Mouse (Mus musculus): ENCODE measurements around the gene Bloc1s5. TPM values are rescaled to one million over a fixed set of nuclear protein-coding genes. Genes with fewer than 3 reads are reported as not detected.
"Not testable (repeated sequence)": the region's sequence is repeated elsewhere in the genome, so short reads cannot be mapped to it uniquely, and the experiment has no call there.

Bloc1s5 gene
- 20.5 and 20.8 TPM in 2 replicates for polyA plus RNA-seq (2015; fragmentation: Nextera tagmentation; extraction: Ambion mirVana)

DNA sequence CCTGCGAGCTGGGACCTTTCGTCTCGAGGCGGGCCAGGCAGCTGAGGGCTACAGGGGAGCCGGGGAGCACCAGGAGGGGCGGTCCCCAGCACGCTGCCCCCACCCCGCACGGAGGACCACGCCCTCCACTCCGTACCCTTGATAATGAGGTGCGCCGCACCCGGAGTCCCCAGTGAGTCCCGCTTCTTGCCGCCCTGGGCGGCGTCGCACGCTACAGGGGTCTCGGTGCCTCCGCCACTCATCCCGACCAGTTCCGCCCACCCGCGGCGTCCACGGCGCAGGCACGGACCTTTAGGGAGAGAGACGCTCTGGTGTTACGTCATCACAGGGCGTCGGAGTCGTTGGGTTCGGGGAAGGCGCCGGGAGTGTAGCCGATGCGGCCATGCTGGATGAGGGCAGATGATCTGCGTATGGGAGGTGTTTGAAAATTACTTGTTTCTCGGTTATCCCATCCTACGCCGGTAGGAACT lies at the start of gene Bloc1s5:
Bloc1s5 (minus strand) TSS at position 310 of the 470 bp plus-strand sequence.
- Histone ChIP-seq H3K27ac (replicated peaks) (peak within 1 kb of the TSS; percentile 81), H3K36me3 (no peaks in the 10 kb centered on the region), H3K4me2 (peak within 1 kb of the TSS; percentile 60), H3K4me3 (peak within 1 kb of the TSS; percentile 78), H3K27me3 (no peaks in the 10 kb centered on the region), H3K4me1 (replicated peaks) (peaks cover 10% of the 10 kb centered on the region), H3K9ac (peak within 1 kb of the TSS; percentile 77), H3K9me3 (no peaks in the 10 kb centered on the region)
- ATAC-seq (ENCODE audit: low FRiP score, low read depth): peak; percentile 95
- WGBS: under 1% methylated on average over 44 of the region's 44 CpGs

DNA sequence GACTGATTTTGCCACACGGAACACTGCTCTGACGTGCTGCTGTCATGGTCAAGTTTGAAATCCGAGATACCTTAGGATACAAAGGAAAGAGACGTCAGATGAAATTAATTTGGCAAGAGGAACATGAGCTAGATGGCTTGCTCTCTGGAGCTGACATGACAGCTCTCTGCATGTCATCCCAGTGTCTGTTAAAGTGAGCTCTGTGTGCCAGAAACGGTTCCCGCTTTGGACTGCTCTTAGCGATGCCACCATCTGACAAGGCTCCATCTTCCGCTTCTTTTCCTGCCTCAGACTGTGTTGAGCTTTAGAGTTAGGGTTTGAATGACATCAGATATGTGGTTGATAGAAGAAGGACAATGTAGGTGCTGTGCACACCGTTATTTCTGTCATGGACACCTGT lies 37.4 kb upstream of the Bloc1s5 start:
- no peak for ATAC-seq (ENCODE audit: low FRiP score, low read depth)
- Histone ChIP-seq H3K27ac (replicated peaks) (no peak overlapping the region), H3K4me1 (replicated peaks) (no peaks in the 10 kb centered on the region), H3K9ac (no peak overlapping the region), H3K27me3 (no peaks in the 10 kb centered on the region), H3K36me3 (no peaks in the 10 kb centered on the region), H3K4me3 (no peak overlapping the region), H3K4me2 (no peak overlapping the region), H3K9me3 (no peaks in the 10 kb centered on the region)
- WGBS: 70% methylated on average over 9 of the region's 9 CpGs

DNA sequence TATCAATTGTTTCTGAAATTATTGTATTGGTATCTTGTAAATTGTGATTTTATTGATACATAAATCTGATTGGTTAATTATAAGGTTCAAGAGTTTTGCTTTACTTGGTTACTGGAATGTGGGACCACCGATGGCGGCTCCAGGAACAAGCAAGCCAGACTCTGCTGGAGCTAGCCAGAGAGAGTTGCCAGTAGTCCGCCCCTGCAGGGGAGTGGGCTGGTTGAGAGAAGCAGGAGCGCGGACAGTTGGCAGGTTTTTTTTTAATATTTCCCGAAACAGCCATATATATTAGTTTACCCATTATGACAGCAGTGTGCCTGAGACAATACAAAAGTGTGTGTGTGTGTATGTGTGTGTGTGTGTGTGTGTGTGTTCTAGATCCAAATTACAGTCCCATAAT lies 36.5 kb upstream of the Bloc1s5 start:
- H3K27ac ChIP-seq (replicated peaks); H3K36me3 ChIP-seq; H3K9me3 ChIP-seq; H3K27me3 ChIP-seq; ATAC-seq (ENCODE audit: low FRiP score, low read depth); H3K4me2 ChIP-seq; H3K4me1 ChIP-seq (replicated peaks); H3K4me3 ChIP-seq; H3K9ac ChIP-seq: not testable (repeated sequence)
- WGBS: 82% methylated on average over 6 of the region's 6 CpGs

DNA sequence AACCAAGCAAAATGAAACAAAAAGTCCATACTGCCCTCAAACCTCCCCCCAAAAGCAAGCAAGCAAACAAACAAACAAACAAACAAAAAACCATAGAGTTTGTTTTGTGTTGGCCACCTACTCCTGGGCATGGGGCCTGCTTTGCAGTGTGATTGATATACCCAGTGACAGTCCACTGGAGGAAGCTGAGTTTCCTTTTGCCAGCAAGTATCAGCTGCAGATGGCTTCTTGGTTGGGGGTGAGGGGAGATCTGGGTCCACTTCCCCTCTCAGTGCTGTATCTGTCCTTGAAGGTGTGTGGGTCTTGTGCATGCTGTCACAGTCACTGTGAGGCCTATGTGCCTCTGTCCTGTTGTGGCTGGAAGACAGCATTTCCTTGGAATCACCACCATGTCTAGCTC lies 35.1 kb upstream of the Bloc1s5 start:
- no peak overlapping the region for H3K27ac ChIP-seq (replicated peaks)
- H3K9ac ChIP-seq: no peak overlapping the region
- no peak for ATAC-seq (ENCODE audit: low FRiP score, low read depth)
- no peaks in the 10 kb centered on the region for H3K4me1 ChIP-seq (replicated peaks)
- H3K9me3 ChIP-seq: no peaks in the 10 kb centered on the region
- no peak overlapping the region for H3K4me2 ChIP-seq
- H3K27me3 ChIP-seq: no peaks in the 10 kb centered on the region
- no peaks in the 10 kb centered on the region for H3K36me3 ChIP-seq
- H3K4me3 ChIP-seq: no peak overlapping the region

DNA sequence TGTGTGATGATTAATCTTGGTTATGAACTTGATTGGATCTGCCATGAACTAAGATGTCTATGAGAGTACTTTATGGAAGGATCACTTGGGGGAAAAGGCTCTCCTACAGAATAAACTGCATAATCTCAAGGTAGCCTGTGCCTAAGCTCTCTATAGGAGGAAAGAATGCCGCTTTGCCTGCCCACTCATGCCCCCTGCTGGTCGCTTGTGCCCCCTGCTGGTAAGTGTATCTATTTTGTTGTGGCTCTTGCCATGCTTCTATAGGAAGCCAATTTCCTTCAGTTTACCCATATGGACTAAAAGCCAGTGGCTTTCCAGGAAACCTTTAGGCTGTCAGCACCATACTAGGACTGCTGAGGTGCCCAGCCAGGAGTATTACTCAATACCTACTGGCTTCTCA lies 33.6 kb upstream of the Bloc1s5 start:
- H3K27ac ChIP-seq (replicated peaks): no peak overlapping the region
- no peaks in the 10 kb centered on the region for H3K27me3 ChIP-seq
- no peak overlapping the region for H3K4me3 ChIP-seq
- H3K36me3 ChIP-seq: no peaks in the 10 kb centered on the region
- no peak overlapping the region for H3K4me2 ChIP-seq
- no peaks in the 10 kb centered on the region for H3K4me1 ChIP-seq (replicated peaks)
- H3K9ac ChIP-seq: no peak overlapping the region
- 19% methylated on average over 2 of the region's 2 CpGs for WGBS
- ATAC-seq (ENCODE audit: low FRiP score, low read depth): no peak
- H3K9me3 ChIP-seq: no peaks in the 10 kb centered on the region

DNA sequence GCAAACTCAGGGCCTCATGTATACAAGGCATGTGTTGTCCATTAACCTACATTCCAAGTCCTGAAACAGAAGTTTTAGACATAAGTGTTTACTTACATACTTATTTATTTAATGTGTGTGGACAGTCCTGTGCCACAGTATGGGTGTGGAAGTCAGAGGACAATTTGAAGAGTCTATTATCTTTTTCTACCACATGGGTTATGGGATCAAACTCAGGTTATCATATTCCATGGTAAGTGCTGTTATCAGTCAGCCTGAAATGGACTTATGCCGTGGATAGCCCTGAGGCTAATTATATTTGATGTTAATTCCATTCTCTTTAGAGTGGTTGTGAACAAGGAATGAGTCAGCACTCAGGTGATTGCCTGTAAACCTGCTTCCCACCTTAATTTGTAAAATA lies 29.8 kb upstream of the Bloc1s5 start:
- ATAC-seq (ENCODE audit: low FRiP score, low read depth): no peak
- Histone ChIP-seq H3K27me3 (no peaks in the 10 kb centered on the region), H3K9ac (no peak overlapping the region), H3K36me3 (no peaks in the 10 kb centered on the region), H3K27ac (replicated peaks) (no peak overlapping the region), H3K9me3 (no peaks in the 10 kb centered on the region), H3K4me1 (replicated peaks) (no peaks in the 10 kb centered on the region), H3K4me3 (no peak overlapping the region), H3K4me2 (no peak overlapping the region)
- WGBS: 59% methylated on average over 1 of the region's 1 CpGs

DNA sequence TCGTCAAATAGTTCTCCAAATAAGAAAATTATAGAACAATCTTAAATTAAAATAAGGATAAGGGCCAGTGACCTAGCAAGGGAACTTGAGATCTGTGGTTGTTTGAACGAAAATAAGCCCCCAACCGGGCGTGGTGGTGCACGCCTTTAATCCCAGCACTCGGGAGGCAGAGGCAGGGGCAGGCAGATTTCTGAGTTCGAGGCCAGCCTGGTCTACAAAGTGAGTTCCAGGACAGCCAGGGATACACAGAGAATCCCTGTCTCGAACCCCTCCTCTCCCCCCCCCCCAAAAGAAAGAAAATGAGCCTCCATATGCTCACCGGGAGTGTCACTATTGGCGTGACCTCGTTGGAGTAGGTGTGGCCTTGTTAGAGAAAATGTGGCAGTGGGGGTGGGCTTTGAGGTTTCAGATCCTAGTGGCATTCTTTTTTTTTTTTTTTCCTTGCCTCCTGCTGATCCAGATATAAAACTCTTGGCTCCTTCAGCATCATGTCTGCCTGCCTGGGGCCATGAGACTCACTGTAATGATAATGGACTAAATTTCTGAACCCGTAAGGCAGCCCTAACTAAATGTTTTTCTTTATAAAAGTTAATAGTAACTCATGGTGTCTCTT lies 24.7 kb upstream of the Bloc1s5 start:
- H3K4me2 ChIP-seq: no peak overlapping the region
- no peak overlapping the region for H3K27ac ChIP-seq (replicated peaks)
- H3K4me1 ChIP-seq (replicated peaks): peaks cover 13% of the 10 kb centered on the region
- no peaks in the 10 kb centered on the region for H3K27me3 ChIP-seq
- H3K9me3 ChIP-seq: no peaks in the 10 kb centered on the region
- WGBS: 88% methylated on average over 12 of the region's 12 CpGs
- ATAC-seq (ENCODE audit: low FRiP score, low read depth): no peak
- H3K9ac ChIP-seq: no peak overlapping the region
- H3K4me3 ChIP-seq: no peak overlapping the region
- H3K36me3 ChIP-seq: peaks cover 13% of the 10 kb centered on the region

DNA sequence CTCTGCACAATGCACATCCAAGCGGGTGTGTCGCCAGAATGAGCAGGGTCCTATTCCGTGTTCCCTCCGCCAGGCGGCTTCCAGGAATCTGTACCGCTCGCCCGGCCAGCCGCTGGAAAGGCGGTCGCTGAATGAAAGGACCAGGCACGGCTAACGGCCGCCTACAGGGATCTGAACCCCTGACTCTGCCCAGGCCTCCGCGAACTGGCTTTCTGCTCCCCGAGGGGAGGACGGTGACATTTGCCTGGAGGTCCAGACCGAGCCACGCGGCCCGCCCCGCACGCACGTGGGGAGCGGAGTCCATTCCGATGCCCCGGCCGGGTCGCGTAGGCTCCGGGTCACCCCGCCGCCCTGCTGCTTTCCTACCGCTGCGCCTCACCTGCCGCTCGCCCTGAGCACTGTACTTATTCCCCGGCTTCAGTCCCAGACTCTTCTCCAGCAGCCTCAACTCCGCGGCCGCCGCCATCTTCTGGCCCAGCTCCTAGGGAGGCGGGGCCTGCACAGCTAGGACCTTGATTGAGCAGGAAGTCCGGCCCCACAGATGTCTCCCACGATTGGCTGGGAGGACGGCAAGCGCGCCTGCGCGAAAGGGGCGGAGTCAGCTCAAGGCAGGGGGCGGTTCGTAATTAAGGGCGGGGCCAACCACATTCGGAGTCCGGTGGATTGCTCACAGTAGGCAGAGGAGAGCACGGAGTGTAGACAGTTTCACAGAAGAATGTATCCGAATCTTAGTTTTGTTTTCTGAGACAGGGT lies 23.8 kb upstream of the Bloc1s5 start, which contains the start of gene Eef1e1:
Eef1e1 (minus strand) TSS at position 531 of the 753 bp plus-strand sequence.
- Histone ChIP-seq H3K27ac (replicated peaks) (peak within 1 kb of the TSS; percentile 86), H3K27me3 (no peaks in the 10 kb centered on the region), H3K36me3 (peaks cover 23% of the 10 kb centered on the region), H3K9me3 (no peaks in the 10 kb centered on the region), H3K9ac (peak within 1 kb of the TSS; percentile 76), H3K4me2 (peak within 1 kb of the TSS; percentile 66), H3K4me1 (replicated peaks) (peaks cover 13% of the 10 kb centered on the region), H3K4me3 (peak within 1 kb of the TSS; percentile 90)
- peak; percentile 99 for ATAC-seq (ENCODE audit: low FRiP score, low read depth)
- under 1% methylated on average over 57 of the region's 59 CpGs for WGBS

DNA sequence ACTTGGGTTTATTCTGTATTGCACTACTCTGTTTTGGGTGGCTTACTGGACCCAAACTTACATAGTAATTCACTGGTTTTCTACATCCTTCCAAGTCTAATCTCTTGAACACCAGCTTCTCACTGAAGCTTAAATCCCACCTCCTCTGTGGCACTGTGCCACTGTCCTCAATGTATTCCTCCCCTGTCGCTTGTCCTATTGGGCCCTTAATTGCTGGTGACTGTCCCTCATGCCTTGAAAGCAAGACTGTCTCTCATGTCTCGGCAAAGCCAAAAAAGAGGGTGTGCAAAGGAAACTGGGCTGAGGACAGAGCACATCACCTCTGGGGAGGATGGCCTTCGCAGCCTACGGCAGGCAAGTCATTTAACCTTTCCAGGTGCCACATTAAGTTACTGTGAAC lies 23.0 kb upstream of the Bloc1s5 start:
- peak overlapping the region; percentile 66 for H3K4me2 ChIP-seq
- peak overlapping the region; percentile 90 for H3K4me3 ChIP-seq
- no peaks in the 10 kb centered on the region for H3K27me3 ChIP-seq
- H3K36me3 ChIP-seq: peaks cover 30% of the 10 kb centered on the region
- ATAC-seq (ENCODE audit: low FRiP score, low read depth): no peak
- peaks cover 13% of the 10 kb centered on the region for H3K4me1 ChIP-seq (replicated peaks)
- 21% methylated on average over 4 of the region's 4 CpGs for WGBS
- H3K27ac ChIP-seq (replicated peaks): peak overlapping the region; percentile 86; the same call in 1 of the 2 replicates
- no peaks in the 10 kb centered on the region for H3K9me3 ChIP-seq
- peak overlapping the region; percentile 76 for H3K9ac ChIP-seq

DNA sequence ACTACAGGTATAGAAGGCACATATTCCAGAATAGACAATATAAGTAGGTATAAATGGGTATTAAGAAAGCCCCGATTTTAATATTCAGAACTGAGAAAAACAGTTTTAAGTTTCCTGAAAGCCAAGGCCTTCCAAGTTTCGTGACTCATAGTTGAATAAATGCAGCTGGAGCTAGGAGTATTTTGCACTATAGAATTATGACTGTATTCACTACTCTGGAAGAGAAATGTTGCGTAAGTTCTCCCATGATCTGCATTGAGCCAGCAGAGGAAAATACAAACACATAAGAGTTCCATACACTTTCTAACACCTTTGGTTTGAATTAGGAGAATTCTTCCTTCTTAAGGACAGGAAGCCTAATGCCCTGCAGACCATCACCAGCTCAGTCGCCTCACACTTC lies 15.4 kb upstream of the Bloc1s5 start:
- no peaks in the 10 kb centered on the region for H3K27me3 ChIP-seq
- no peak overlapping the region for H3K4me3 ChIP-seq
- WGBS: 97% methylated on average over 4 of the region's 4 CpGs
- no peak overlapping the region for H3K4me2 ChIP-seq
- ATAC-seq (ENCODE audit: low FRiP score, low read depth): no peak
- H3K9ac ChIP-seq: no peak overlapping the region
- no peak overlapping the region for H3K27ac ChIP-seq (replicated peaks)
- H3K36me3 ChIP-seq: peaks cover 82% of the 10 kb centered on the region
- no peaks in the 10 kb centered on the region for H3K9me3 ChIP-seq
- H3K4me1 ChIP-seq (replicated peaks): no peaks in the 10 kb centered on the region

DNA sequence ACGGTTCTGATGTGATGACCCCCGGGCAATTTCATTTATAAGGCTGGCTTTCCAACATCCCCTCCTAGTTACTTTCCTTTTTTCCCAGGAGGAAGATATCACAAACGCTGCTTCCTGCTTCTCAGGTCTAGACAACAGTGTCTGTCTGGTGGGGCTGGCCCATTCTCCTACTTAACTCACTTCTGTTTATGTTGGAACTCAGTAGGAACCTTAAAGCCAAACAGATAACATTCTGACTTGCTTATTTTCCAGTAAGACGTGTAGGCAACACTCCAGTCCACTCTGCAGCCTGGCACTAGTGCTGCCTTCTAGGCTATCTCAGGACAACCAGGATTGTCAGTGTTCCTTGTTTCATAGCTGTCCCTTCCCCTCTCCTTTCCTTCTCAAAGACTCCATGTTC lies 14.2 kb upstream of the Bloc1s5 start:
- Histone ChIP-seq H3K4me2 (no peak overlapping the region), H3K4me1 (replicated peaks) (no peaks in the 10 kb centered on the region), H3K27me3 (no peaks in the 10 kb centered on the region), H3K4me3 (no peak overlapping the region), H3K9me3 (no peaks in the 10 kb centered on the region), H3K36me3 (peaks cover 82% of the 10 kb centered on the region), H3K27ac (replicated peaks) (no peak overlapping the region), H3K9ac (no peak overlapping the region)
- 87% methylated on average over 4 of the region's 4 CpGs for WGBS
- ATAC-seq (ENCODE audit: low FRiP score, low read depth): no peak

DNA sequence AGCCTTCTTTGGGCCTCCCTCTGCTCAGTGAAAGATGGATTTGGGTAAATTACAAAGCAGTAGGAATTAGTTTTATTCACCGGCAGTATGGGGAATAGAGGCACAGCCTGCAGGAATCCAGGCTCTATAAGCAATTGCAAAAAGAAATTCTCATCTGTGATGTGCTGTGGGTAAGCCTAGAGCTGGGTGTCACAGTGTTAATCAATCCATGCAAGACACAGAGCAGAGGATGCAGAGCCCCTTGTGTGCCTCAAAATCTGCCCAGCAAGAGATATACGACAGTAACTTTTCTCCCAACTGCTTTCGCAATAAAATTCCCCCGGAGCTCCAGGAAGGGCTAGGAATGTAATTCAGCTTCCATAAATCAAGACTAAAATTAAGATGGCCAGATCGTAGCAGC lies 6.5 kb upstream of the Bloc1s5 start:
- no peak overlapping the region for H3K9ac ChIP-seq
- peaks cover 30% of the 10 kb centered on the region for H3K36me3 ChIP-seq
- no peak overlapping the region for H3K4me3 ChIP-seq
- no peak overlapping the region for H3K27ac ChIP-seq (replicated peaks)
- ATAC-seq (ENCODE audit: low FRiP score, low read depth): no peak
- H3K4me1 ChIP-seq (replicated peaks): no peaks in the 10 kb centered on the region
- H3K9me3 ChIP-seq: no peaks in the 10 kb centered on the region
- H3K27me3 ChIP-seq: no peaks in the 10 kb centered on the region
- 84% methylated on average over 5 of the region's 5 CpGs for WGBS
- H3K4me2 ChIP-seq: no peak overlapping the region

Data from hindbrain, embryonic 15.5 days (tissue).